Comparison of ENCODE assay signal across 11 mouse cellular contexts in the genomic region with DNA sequence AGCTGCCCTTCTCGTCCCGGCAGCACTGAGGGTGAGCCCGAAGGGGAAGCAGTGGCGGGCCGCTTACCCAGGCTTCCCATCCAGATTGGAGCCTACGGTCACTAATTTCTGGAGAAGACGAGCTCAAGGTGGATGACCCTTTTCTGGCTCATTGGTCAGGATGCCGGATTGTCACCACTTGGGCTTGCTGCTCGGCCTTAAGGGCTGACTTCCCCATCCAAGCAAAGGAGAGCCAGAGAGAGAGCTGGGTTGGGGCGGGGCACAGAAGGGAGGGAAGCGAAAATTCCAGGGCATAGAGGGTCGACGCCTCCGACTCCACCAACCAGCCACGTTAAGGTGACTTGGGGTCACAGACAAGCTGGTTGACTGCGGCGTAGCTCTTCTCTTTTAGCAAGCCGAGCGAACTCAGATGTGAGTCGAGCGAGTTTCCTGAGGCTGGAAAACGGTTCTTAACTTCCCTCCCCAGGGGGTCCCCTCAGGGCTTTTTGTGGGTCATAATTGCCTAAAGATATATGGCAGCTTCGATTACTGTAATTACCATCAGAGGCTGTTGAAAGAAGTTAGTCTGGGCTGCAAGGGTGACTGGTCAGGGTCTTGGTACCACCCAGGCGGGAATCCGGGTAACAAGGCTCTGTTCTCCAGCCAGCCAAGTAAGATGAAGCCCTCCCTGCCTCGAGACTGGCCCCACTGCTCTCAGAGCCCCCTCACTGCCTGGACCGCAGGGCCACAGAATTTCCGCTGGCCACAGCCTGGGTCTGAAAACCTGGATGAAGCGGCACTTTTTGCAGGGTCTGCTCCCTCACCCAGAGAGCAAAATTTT. TPM values are rescaled to one million over a fixed set of nuclear protein-coding genes. Genes with fewer than 3 reads are reported as not detected.
DNase-seq lines count a peak whose midpoint lies in the region; ATAC-seq lines count a peak whose summit lies in the region.
"Had no signal": no experiment of that assay in that cellular context is flagged by ENCODE, and none has a peak within 500 bp of the region (broad histone marks: within the 10 kb centered on the region; RNA-seq: fewer than 3 reads in every experiment).

No protein-coding gene starts in this region.

- no peak for ATAC-seq in kidney, embryonic 14.5 days (ENCODE audit: low FRiP score, low TSS enrichment)
- 0 out of 2 replicates have a peak, but pooled peaks have one; percentile 12 for ATAC-seq in common myeloid progenitor, adult 5-6 weeks (replicated peaks; ENCODE audit: low read depth, poor library complexity, severe bottlenecking)
- ATAC-seq in forebrain, embryonic 13.5 days = no peak
- no peak for ATAC-seq in midbrain, embryonic 14.5 days (ENCODE audit: low FRiP score, low TSS enrichment)

- H3K9me3 ChIP-seq in kidney, embryonic 14.5 days (ENCODE audit: control insufficient read depth, low read length) = no peaks in the 10 kb centered on the region
- no peaks in the 10 kb centered on the region for H3K9me3 ChIP-seq in forebrain, embryonic 13.5 days (replicated peaks)
- no peaks in the 10 kb centered on the region for H3K9me3 ChIP-seq in midbrain, embryonic 14.5 days (ENCODE audit: control insufficient read depth, low read length)

- H3K27me3 ChIP-seq in kidney, embryonic 14.5 days (ENCODE audit: control insufficient read depth, insufficient read depth, low read length) = peaks cover 98% of the 10 kb centered on the region
- no peaks in the 10 kb centered on the region; the same call in 1 of the 2 replicates for H3K27me3 ChIP-seq in forebrain, embryonic 13.5 days
- peaks cover 78% of the 10 kb centered on the region for H3K27me3 ChIP-seq in midbrain, embryonic 14.5 days (ENCODE audit: control insufficient read depth, insufficient read depth, low read length)

- no peak overlapping the region for H3K4me3 ChIP-seq in kidney, embryonic 14.5 days (ENCODE audit: low read length)
- H3K4me3 ChIP-seq in forebrain, embryonic 13.5 days = peak overlapping the region; percentile 81
- peak overlapping the region; percentile 26 for H3K4me3 ChIP-seq in midbrain, embryonic 14.5 days (replicated peaks; ENCODE audit: low read depth, low read length)

- no peak overlapping the region for H3K27ac ChIP-seq in kidney, embryonic 14.5 days (ENCODE audit: low read depth, low read length)
- peak overlapping the region; percentile 96 for H3K27ac ChIP-seq in forebrain, embryonic 13.5 days
- no peak overlapping the region; the same call in 1 of the 2 replicates for H3K27ac ChIP-seq in midbrain, embryonic 14.5 days (replicated peaks; ENCODE audit: low read depth, low read length)

- no peaks in the 10 kb centered on the region for H3K36me3 ChIP-seq in kidney, embryonic 14.5 days (ENCODE audit: control insufficient read depth, insufficient read depth, low read length)
- peaks cover 17% of the 10 kb centered on the region for H3K36me3 ChIP-seq in forebrain, embryonic 13.5 days (ENCODE audit: poor library complexity, severe bottlenecking)
- no peaks in the 10 kb centered on the region for H3K36me3 ChIP-seq in midbrain, embryonic 14.5 days (ENCODE audit: control insufficient read depth, insufficient read depth, low read length)

- intact Hi-C loops in left cerebral cortex, postnatal 14 days (cut with DNase I) = loop anchor here (5.0 kb wide), 1 partner anchor 163 kb away; no protein-coding TSS in a partner anchor

- H3K9ac ChIP-seq in kidney, embryonic 14.5 days (ENCODE audit: low read depth, low read length) = no peak overlapping the region
- peak overlapping the region; percentile 98 for H3K9ac ChIP-seq in forebrain, embryonic 13.5 days
- H3K9ac ChIP-seq in midbrain, embryonic 14.5 days (replicated peaks; ENCODE audit: low read length) = peak overlapping the region; percentile 26

- H3K4me1 ChIP-seq in kidney, embryonic 14.5 days (ENCODE audit: control insufficient read depth, insufficient read depth, low read length) = peaks cover 19% of the 10 kb centered on the region; the same call in 1 of the 2 replicates
- H3K4me1 ChIP-seq in forebrain, embryonic 13.5 days = peaks cover 84% of the 10 kb centered on the region
- H3K4me1 ChIP-seq in midbrain, embryonic 14.5 days (ENCODE audit: control insufficient read depth, insufficient read depth, low read length) = peaks cover 25% of the 10 kb centered on the region

- WGBS in kidney, embryonic 14.5 days = under 1% methylated on average over 29 of the region's 29 CpGs
- WGBS in forebrain, embryonic 13.5 days = 1% methylated on average over 29 of the region's 29 CpGs
- 2% methylated on average over 29 of the region's 29 CpGs for WGBS in midbrain, embryonic 14.5 days

- H3K4me2 ChIP-seq in kidney, embryonic 14.5 days (replicated peaks; ENCODE audit: low read depth, low read length) = peak overlapping the region; percentile 22
- H3K4me2 ChIP-seq in forebrain, embryonic 13.5 days = peak overlapping the region; percentile 89
- peak overlapping the region; percentile 58 for H3K4me2 ChIP-seq in midbrain, embryonic 14.5 days (ENCODE audit: low read length)

- DNase-seq in kidney, adult 18-20 months = no peak
- peak; percentile 52 for DNase-seq in midbrain, embryonic 14.5 days
- DNase-seq in adrenal gland, adult 18-20 months (ENCODE audit: low spot score in 2 of 2) = no peak
- no peak for DNase-seq in gastrocnemius, postnatal 10 days
- no peak for DNase-seq in left cerebral cortex, postnatal 14 days (ENCODE audit: low spot score in 2 of 2)
- DNase-seq: liver had no signal

RNA-seq across cellular contexts. Expression of a gene that starts 3.1 kb away (rescaled TPM):
- not detected in 2 replicates for polyA plus RNA-seq in kidney, embryonic 14.5 days (2014; fragmentation: Nextera tagmentation; extraction: Ambion mirVana)
- total RNA-seq in common myeloid progenitor, adult 5-6 weeks (2017) = not detected in 2 replicates
- polyA plus RNA-seq in forebrain, embryonic 13.5 days (2015; fragmentation: Nextera tagmentation; extraction: Ambion mirVana) = 71.0 and 77.0 TPM in 2 replicates
- polyA plus RNA-seq in midbrain, embryonic 14.5 days (2014; fragmentation: Nextera tagmentation; extraction: Ambion mirVana) = 3.4 and 5.5 TPM in 2 replicates
- total RNA-seq in adrenal gland, adult 18-20 months (2021) = not detected
- total RNA-seq in gastrocnemius, postnatal 10 days (2021) = not detected
- total RNA-seq in left cerebral cortex, postnatal 14 days (2021) = 10 to 100 TPM; 11.0 to 13.8 TPM
- total RNA-seq: heart, adult 18-20 months; MEL had no signal

RNA-seq across cellular contexts. Expression of a gene that starts 3.3 kb away (rescaled TPM):
- polyA plus RNA-seq in kidney, embryonic 14.5 days (2014; fragmentation: Nextera tagmentation; extraction: Ambion mirVana) = 8.5 and 12.9 TPM in 2 replicates
- 31.4 and 32.5 TPM in 2 replicates for total RNA-seq in common myeloid progenitor, adult 5-6 weeks (2017)
- 57.1 and 63.2 TPM in 2 replicates for polyA plus RNA-seq in forebrain, embryonic 13.5 days (2015; fragmentation: Nextera tagmentation; extraction: Ambion mirVana)
- 38.9 and 43.1 TPM in 2 replicates for polyA plus RNA-seq in midbrain, embryonic 14.5 days (2014; fragmentation: Nextera tagmentation; extraction: Ambion mirVana)
- total RNA-seq in adrenal gland, adult 18-20 months (2021) = 10 to 100 TPM; 23.4 to 25.8 TPM
- total RNA-seq in gastrocnemius, postnatal 10 days (2021) = 10 to 100 TPM in 1 of 2 experiments, 1 to 10 TPM in 1; 9.3 to 10.7 TPM
- 10 to 100 TPM; 46.8 to 48.8 TPM for total RNA-seq in left cerebral cortex, postnatal 14 days (2021)

Comparison
In these comparisons a context has a peak if more than half of its experiments do, and no peak if none do; other contexts are left out.
1. H3K4me2 ChIP-seq: peak in every context shown above with its lines; median percentile 89 in forebrain, embryonic 13.5 days; 58 in midbrain, embryonic 14.5 days; 22 in kidney, embryonic 14.5 days.
2. RNA of a gene that starts 3.1 kb away (total RNA-seq): 11.0 to 13.8 TPM in left cerebral cortex, postnatal 14 days; not detected in adrenal gland, adult 18-20 months, not detected in common myeloid progenitor, adult 5-6 weeks and not detected in gastrocnemius, postnatal 10 days; every median in the first group is over 4 times any median in the second.